Mouse (Mus musculus): ENCODE data around the gene Gna14. TPM values are rescaled to one million over a fixed set of nuclear protein-coding genes. Genes with fewer than 3 reads are reported as not detected.

Gene Gna14
- 10 to 100 TPM; 37.0 to 56.3 TPM for total RNA-seq (2021)
- long read RNA-seq, experiment 1, transcript Gna14-201 (7 exons, 3,290 nt) = major isoform, 34 of 37 reads
- long read RNA-seq, experiment 1, partial matches to known transcripts = 0 of 37 reads
- long read RNA-seq, experiment 1, other reads (novel, unspliced or antisense) = 3 of 37 reads
- long read RNA-seq, experiment 2, transcript Gna14-201 (7 exons, 3,290 nt) = major isoform, 38 of 40 reads
- long read RNA-seq, experiment 2, partial matches to known transcripts = 0 of 40 reads
- long read RNA-seq, experiment 2, other reads (novel, unspliced or antisense) = 2 of 40 reads

DNA sequence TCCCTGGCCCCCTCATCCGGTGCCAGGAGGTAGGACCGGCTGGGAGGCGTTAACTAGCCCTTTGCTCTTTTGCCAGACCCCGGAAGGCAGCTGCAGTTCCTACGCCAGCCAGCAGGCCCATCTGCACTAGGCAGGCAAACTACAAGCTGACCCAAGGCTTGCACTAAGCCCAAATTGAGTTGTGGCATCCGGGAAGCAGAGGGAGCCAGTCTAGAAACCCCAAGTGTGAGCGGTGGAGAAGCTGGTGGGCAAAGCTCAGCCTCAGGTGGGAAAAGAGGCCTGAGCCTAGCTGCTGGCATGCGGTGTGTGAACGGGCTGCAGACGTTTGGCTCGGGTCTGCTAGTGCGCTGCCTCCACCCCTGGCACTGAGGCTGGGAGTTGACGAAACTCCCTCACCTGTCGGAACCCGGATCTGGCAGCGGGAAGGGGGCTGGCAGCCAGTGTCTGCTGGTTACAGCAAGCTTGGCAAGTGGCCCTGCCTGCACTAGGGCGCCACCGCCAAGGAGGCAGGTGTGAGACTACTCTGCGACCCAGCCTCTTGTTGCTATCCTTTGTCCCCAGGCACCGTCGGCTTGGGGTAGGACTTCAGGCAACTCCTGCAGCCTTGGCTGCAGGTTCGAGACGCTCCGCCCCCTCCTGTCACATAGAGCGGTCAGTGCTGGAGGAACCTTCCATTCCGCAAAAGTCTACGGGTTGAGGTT is at the start of gene Gna14:
Gene Gna14, plus strand, starts transcription at position 232 of the 701 bp plus-strand sequence.
- peak; percentile 63 to 65 for DNase-seq (ENCODE audit: low spot score in 2 of 2)

DNA sequence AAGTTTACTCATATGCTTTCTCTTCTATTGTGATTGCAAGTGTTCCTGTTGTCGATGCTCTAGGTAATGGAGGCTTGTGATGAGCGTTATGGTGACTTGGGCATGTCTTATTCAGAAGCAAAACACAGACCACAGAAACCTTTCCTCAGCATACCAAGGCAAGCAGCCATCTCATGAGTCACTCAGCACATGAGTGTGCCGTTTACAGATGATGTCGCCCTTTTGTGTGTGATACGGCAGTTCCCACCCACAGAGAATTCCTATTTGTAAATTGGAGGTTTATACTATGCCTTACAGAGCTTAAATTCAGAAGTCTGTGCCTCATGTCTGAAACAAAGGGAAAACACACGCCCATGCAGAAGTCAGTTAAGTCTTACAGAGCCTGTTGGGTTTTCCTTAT is 49.0 kb upstream of the Gna14 start:
- no peak for DNase-seq (ENCODE audit: low spot score in 2 of 2)

DNA sequence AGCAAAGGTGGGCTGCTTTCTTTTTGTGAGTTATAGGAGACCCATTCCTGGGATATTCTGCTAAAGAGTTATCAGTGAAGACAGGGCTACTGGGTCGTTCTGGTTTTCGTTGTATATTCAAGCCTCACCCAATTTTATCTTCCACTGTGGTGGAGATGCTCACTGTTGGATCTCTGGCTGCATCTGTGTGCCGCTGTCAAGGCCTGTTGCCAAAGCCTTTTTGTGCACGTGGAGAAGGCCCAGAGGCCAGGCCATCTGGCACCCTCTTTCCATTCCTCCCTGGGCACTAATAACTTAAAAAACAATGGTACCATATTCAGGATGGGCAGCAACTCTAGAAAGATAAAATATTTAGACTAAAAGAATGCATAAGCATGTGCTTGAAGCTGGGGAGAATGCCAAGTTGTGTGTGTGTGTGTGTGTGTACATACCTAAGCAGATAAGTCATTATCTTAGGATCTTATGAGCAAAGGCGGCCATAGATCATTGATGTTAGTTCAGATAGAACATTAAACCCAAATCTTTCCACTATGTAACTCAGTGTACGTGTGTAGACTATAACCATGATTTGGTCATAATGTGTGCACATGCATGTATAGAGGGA is 45.3 kb upstream of the Gna14 start:
- DNase-seq (ENCODE audit: low spot score in 2 of 2) = no peak

DNA sequence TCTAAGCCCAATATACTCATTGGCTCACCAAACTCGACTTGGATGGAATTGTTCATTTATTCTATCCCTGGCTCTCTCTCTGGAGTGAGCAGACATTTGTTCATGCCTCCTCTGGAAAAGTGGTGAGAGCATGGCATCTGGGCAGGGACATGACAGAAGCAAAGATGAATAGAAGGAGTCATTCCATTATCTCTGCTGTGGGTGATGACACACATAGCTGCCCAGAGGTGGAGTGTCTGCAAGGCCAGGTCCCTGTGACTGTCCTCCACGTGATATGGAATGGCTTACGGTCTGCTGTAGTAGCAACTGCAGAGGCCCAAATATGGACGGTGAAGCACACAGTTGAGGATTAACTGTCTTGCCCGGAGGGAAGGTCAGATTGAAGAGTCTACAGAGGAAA is 41.2 kb upstream of the Gna14 start:
- no peak for DNase-seq (ENCODE audit: low spot score in 2 of 2)

DNA sequence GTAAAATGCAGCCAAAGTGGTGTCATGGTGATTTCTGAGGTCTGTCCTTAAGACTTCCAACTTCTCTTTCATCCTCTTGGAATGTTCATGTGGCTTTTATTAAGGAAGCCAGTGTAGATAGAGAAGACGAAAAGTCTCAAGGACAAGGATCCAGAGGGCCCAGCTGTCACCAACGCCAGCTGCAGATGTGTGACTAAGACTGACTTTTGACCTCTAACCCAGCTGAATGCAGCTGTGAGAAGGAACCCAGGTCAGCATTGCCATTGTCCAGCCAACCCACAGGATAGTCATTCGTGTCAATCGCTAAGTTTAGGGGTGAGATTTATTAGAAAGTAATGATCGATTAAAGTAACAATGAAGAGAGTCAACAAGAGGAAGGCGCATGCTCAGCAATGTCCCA is 32.5 kb upstream of the Gna14 start:
- DNase-seq (ENCODE audit: low spot score in 2 of 2) = no peak

DNA sequence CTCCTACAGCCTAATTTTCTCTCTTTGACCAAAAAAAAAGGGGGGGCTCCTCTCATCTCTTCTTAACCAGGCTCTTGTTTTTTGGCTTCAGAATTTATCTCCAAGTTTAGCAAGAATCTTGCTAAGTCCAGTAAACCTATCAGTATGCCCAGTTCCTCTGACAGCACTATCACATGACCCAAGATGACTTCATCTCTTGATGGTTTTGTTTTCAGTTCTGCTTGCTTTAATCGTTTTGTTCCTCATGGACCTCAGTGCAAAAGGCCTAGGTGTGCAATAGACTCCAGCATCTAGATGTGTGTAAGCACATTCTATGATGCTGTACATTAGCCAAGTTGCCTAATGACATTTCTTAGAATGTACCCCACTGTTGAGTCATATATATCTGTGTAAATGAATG is 27.8 kb upstream of the Gna14 start:
- no peak for DNase-seq (ENCODE audit: low spot score in 2 of 2)

DNA sequence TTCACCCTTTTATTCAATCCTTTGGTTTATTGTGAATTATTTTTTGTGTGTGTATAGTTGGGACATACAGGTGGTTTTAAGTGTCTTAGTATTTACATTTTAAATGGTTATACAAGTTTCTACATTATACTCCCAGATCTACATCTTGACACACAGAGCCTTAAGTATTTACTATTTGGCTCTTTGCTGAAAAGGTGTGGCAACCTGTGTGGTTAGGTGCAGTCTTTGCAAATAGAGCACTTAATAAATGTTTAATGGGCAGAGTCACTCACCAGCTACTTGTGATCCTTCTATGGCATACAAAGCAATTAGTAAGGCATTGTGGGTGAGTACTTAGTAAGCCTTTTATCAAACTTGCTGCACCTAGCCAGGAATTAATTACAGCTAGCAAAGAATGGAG is 24.3 kb upstream of the Gna14 start:
- DNase-seq (ENCODE audit: low spot score in 2 of 2) = no peak

DNA sequence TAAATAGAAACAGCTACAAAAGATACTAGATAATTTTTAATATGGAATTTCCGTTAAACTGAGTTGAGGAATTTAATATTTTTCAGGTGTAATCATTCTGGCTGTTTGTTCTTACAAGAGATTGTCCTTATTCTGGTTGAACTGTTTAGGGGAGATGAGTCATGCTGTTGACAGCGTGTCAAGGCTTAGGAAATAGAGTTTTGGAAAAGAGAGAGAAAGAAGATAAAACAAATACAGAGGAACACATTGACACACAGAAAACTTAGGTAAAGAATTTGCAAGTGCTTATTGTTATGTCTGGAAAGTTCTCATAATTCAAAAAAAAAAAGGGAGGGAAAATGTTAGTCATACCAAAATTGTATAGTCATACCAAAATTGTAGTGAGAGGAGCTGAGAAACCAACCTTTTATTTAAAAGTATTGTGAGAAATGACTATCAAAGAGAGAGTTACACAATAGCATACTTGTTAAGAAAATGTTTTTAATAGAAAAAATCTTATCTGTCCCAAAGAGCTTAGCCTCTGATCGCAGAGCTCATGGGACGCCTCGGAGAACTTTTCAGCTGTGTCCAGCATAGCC is 17.4 kb upstream of the Gna14 start:
- no peak for DNase-seq (ENCODE audit: low spot score in 2 of 2)

DNA sequence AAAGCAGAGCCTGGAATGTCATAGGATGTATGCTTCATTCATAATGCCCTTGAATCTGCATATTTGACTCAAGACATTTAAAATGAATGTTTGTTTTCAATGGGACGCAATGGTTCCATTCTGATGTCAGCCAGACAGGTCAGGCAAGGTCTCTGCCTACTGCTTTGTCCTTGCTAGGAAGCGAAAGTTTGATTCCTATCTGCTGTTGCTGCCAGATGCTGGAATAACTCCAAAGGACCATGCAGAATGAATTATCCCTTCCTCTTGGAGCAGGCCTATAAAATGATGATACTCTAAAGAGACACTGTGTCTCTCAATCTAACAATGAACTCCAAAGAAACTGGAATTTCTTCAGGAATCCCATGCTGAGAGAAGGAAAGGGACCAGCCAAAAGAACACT is 10.0 kb upstream of the Gna14 start:
- DNase-seq (ENCODE audit: low spot score in 2 of 2) = no peak

DNA sequence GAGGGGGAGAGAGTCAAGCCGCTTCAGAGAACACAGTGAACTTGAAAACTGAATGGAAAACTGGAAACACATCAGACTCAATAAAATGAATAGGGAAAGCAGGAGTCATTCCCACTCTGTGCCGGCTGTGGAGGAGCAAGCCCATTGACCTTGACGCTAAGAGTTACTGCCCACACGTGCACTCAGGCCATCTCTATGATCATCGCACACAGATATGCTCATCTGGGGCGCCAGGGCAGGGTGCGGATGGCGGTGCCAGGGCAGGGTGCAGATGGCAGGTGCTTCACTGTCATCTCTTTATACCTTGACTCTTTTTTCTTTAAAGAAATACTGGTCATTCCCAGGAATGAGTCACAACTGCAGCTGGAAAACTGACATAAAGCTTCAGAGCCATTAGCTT is 4.2 kb upstream of the Gna14 start:
- DNase-seq (ENCODE audit: low spot score in 2 of 2) = no peak

DNA sequence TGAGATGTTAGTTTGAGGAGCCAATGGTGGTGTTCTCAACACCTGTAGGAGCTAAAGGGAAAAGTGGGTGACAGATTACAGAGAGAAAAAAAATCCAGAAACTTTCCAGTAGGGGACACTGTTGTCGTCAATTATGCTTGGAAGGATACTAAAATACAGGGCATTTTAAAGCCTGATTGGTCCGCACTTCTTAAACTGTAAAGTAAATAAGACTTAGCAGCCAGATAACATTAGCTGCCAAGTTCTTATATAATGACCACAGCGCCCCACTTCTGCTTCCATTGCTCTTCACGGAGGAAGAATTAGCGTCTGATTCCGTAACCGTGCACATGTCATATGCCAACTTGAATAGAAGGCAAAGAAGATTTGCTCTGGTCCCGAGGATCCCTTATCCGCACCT is 683 bp upstream of the Gna14 start:
- DNase-seq (ENCODE audit: low spot score in 2 of 2) = no peak

DNA sequence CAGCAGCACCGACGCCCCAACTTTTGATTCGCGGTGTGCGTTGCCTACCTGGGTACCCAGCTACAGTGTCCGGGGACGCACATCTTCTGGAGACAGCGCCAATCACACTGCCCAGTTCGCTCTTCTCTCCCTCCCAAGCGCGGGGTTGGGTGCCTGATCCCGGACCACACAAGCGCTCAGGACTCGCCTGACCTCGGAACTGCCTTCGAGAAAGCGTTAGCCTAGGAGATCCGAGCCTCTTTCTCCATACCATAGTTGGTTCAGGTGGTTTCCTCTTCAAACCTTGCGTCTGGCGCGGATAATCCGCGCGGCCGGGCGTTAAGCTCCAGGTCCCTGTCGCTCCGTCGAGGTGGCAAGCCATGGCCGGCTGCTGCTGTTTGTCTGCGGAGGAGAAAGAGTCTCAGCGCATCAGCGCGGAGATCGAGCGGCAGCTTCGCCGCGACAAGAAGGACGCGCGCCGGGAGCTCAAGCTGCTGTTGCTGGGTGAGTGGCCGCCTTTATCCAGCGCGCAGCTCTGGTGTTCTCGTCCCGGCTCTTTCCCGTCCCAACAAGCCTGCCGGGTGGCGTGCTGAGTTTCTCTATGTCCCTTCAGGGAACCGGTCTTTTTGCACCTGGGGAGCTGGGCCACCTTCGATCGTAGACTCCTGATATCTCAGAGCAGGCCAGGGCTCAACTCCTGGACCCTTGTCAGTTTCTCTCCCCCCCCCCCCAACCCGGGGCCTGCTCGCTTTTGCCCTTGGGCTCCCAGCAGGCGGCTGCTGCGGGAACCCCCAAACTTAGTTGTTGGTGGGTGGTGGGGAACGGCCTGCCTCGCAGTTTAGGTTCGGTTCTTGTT is 990 bp downstream of the Gna14 start:
- peak; percentile 42 for DNase-seq (ENCODE audit: low spot score in 2 of 2)

DNA sequence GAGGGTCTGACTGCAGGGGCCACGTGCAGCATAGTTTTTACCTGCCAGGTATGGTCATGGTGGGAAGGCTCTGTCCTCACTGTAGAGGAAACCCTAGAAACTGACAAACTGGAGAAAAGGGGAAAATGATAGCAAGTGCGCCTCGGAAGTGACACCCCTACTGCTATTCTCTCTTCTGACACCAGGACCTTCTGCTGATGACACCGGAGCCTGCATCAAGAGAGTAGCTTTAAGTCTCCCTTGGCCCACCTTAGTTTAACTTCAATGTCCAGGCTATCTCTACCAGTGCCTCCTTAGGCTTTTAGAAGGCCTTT is 1.6 kb downstream of the Gna14 start:
- DNase-seq (ENCODE audit: low spot score in 2 of 2) = no peak

DNA sequence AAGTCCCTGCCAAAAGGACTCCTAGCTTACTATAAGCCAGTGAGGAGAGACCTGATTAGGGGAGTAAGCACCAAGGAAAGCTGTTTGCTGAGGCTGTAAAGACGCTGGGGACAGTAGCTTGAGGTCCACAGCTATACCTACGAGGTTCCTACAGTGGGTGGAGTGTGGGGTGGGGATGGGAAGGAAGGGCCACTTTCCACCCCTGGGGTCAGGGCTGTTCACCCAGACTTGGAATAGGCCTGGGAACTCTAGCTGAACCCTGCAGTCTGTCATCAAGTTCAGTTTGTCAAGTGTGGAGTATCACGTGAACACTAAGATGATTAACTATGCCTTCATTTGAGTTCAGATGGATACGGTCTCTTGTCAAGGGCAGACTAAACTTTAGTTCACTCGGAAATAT is 2.3 kb downstream of the Gna14 start:
- DNase-seq (ENCODE audit: low spot score in 2 of 2) = no peak

DNA sequence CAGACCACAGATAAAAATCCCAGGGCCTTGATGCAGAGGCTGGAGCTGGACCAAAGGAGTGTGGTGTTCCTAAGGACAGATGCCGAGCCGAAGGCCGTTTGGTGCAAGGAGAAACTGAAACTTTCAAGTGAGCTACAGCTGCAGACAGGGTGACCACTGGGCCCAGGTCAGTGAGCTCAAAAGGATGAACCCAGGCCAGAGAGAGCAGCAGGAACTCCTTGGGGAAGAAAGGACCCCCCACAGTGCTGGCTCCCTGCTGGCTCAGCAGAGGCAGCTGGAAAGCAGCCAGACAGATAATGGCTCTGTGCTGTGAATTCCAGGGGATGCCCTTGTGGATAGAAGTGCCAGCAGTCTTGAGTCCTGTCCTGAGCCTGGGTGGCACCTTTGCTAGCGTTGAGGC is 3.7 kb downstream of the Gna14 start:
- DNase-seq (ENCODE audit: low spot score in 2 of 2) = peak; percentile 32 to 45

DNA sequence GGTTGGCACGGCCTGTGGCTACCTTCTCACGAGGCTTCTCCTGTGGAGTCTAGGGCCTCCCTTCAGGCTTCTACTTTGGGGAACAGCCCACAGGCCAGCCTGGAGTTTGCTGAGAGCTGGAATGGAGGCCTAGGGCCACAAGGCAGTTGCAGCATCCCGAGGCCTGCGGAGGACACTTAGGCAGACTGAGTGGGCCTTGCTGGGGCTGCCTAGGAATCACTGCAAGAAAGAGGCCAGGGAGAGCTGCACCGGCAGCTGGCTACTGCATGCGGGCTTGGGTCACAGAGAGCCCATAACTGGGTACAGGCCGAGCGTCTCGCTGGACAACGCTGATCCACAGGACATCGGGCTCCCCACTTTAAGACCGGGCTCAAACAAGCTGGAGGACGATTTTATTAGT is 4.3 kb downstream of the Gna14 start:
- DNase-seq (ENCODE audit: low spot score in 2 of 2) = no peak

DNA sequence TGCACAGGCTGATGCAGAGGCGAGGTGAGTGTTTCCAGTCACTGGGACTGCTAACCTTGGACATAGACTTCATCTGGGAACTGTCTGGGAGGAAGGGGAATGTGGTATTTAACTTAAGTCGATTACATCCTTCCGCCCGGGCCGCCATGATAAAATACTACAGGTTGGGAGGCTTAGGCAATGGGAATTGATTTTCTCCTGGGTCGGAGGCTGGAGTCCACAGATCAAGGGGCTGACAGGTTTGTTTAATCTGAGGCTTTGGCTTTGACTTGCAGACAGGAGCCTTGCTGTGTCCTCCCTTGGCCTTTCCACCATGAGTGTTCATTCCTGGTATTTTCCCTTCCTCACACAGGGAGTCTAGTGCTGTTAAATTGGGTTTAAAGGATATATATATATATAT is 5.8 kb downstream of the Gna14 start:
- DNase-seq (ENCODE audit: low spot score in 2 of 2) = no peak

DNA sequence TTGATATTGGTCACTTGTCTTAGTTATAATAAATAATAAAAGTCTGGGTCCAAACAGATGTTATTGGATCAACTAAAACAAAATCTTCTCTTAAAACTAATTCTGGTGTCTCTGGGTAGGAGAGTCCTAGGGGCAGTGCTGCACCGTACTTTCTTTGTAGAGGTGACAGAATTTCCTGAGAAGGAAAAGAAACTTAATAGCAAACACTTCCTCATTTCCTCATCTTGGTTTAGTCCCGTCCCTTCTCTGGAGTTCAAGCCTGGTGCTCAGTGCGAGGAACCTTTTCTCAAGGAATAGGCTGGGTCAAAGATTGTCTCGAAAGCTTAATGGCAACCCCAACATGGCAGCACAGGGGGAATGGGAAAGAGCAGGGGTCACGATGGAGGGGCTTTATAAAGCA is 7.8 kb downstream of the Gna14 start:
- no peak for DNase-seq (ENCODE audit: low spot score in 2 of 2)

DNA sequence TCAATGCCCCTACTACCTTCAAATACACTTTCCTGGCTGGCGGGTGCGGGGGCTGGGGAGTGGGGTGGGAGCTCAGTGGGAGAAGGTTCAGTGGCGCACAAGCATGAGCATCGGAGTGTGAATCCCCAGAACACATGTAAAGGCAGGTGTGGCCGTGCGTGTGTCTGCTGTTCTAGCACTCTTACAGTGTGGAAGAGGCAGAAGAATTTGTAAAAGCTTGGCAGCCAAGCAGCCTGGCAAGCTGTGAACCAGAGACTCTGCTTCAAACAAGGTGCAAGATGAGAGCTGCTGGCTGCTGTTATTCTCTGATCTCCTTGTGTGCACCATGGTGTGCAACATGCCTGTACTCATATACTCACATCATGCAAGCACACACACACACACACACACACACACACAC is 11.1 kb downstream of the Gna14 start:
- DNase-seq (ENCODE audit: low spot score in 2 of 2) = no peak

DNA sequence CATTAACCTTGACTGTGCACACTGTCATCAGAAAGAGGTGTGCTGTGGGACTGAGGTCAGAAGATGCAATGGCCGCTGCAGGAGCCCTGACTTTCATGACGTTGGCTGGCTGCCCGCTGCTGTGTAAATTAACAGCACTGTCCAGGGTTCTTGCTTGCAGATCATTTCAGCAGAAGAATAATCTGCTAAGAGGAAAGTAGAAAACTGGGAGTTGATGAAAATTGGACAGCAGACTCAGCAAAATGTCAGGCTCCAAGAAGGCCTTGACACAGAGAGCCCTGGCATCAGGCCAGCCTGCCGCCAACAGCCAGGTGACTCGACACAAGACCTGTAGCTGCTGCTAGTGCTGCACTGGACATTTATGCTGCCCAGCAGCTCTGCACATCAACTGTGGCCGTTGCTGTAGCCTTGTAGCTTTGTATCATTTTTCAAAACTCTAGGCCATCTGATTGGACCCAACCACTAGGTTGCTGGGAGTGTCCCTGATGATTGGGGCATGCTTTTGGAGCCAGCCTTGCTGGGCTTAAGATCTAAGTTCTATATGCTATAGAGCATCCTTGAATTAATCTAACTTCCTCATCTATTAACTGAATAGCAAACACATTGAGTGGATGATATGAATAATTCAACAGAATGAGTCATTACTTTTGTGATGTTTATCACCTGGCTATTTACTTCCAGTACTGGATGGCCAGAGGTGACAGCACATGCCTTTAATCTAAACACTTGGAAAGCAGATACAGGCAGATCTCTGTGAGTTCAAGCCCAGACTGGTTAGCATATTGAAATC is 12.5 kb downstream of the Gna14 start:
- peak in 1 of 2 experiments; percentile 54 for DNase-seq (ENCODE audit: low spot score in 2 of 2)

DNA sequence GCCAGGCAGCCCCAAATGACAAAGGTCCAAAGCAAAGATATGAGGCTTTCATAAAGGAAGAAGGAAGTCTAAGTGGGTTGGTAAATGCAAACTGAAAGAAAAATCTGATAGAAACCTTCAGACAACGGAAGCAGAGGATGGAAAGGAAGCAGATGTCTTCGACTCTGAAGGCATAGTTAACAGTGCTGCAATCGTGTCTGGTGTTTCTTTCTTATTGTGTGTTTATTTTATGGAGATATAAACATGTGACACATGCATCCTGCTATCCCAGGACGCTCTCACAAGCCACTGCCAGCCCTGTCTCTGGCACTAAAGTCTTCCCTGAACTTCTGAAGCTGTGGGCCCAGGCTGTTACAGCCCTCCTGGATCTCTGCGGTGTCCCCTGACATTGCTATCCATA is 13.2 kb downstream of the Gna14 start:
- DNase-seq (ENCODE audit: low spot score in 2 of 2) = no peak

Measured in adrenal gland, adult 18-20 months (tissue).